Mouse (Mus musculus): ENCODE results near the gene Itgb4. TPM values are rescaled to one million over a fixed set of nuclear protein-coding genes. Genes with fewer than 3 reads are reported as not detected.

Gene Itgb4
- polyA plus RNA-seq, 1 experiment from 2014 or later = 10.7 TPM

DNA sequence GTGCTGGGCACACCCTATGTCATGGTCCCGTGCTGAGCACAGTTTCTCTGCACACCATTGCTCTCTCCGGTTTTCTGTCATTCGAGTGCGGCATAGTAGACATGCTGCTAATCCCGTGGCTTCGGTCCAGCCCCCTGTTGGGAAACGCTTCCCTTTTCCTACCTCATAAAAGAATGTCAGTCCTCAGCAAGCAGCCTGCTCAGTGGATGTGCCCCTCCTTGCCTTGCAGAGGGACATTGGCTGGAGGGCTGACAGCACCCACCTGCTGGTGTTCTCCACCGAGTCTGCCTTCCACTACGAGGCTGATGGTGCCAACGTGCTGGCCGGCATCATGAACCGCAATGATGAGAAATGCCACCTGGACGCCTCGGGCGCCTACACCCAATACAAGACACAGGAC, 8.0 kb downstream of the Itgb4 start:
- Histone ChIP-seq H3K4me3 (ENCODE audit: low read depth, low read length) (no peak overlapping the region), H3K9ac (ENCODE audit: low read depth, low read length) (no peak overlapping the region), H3K9me3 (ENCODE audit: control insufficient read depth, low read length) (no peaks in the 10 kb centered on the region), H3K36me3 (ENCODE audit: control insufficient read depth, insufficient read depth, low read length) (no peaks in the 10 kb centered on the region), H3K4me1 (ENCODE audit: control insufficient read depth, insufficient read depth, low read length) (no peaks in the 10 kb centered on the region), H3K27ac (replicated peaks; ENCODE audit: low read depth, low read length) (no peak overlapping the region), H3K4me2 (ENCODE audit: low read depth, low read length) (no peak overlapping the region), H3K27me3 (replicated peaks; ENCODE audit: control insufficient read depth, insufficient read depth, low read length) (no peaks in the 10 kb centered on the region; the same call in 1 of the 2 replicates)
- WGBS = 90% methylated on average over 15 of the region's 15 CpGs
- ATAC-seq (ENCODE audit: low read depth) = no peak
- no peak for DNase-seq (ENCODE audit: low spot score)

DNA sequence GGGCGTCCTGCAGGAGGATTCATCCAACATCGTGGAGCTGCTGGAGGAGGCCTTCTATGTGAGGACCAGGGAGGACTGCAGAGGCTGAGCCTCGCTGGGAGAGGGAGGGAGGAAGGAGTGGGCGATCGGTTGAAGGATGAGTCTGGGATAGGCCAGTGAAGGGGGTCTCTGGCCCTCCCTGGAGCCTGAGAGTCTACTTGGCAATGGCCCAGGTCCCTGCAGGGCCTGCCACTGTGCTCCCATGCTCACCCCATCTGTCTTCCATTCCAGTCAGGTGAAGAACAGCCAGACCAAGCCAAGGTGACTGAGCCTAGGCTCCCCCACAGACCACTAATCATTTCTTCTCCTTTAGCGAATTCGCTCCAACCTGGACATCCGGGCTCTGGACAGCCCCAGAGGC, 8.8 kb downstream of the Itgb4 start:
- Histone ChIP-seq H3K9ac (ENCODE audit: low read depth, low read length) (no peak overlapping the region), H3K9me3 (ENCODE audit: control insufficient read depth, low read length) (no peaks in the 10 kb centered on the region), H3K36me3 (ENCODE audit: control insufficient read depth, insufficient read depth, low read length) (no peaks in the 10 kb centered on the region), H3K4me1 (ENCODE audit: control insufficient read depth, insufficient read depth, low read length) (no peaks in the 10 kb centered on the region), H3K27me3 (replicated peaks; ENCODE audit: control insufficient read depth, insufficient read depth, low read length) (no peaks in the 10 kb centered on the region), H3K4me3 (ENCODE audit: low read depth, low read length) (no peak overlapping the region), H3K27ac (replicated peaks; ENCODE audit: low read depth, low read length) (no peak overlapping the region), H3K4me2 (ENCODE audit: low read depth, low read length) (no peak overlapping the region)
- 73% methylated on average over 8 of the region's 8 CpGs for WGBS
- ATAC-seq (ENCODE audit: low read depth) = no peak
- no peak for DNase-seq (ENCODE audit: low spot score)

DNA sequence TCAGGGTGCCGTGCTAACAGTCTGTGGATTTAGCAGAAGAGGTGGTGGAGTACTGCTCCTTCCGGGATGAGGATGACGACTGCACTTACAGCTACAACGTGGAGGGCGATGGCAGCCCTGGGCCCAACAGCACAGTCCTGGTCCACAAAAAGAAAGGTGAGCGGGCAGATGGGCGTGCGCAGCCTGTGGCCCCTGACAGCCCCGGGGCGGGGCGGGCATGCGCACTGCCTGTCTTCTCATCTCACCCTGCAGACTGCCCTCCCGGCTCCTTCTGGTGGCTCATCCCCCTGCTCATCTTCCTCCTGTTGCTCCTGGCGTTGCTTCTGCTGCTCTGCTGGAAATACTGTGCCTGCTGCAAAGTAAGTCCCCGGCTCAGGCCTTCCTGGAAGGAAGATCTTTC, 15.2 kb downstream of the Itgb4 start:
- Histone ChIP-seq H3K4me3 (ENCODE audit: low read depth, low read length) (peak overlapping the region; percentile 8; the same call in 1 of the 2 replicates), H3K27ac (replicated peaks; ENCODE audit: low read depth, low read length) (no peak overlapping the region), H3K4me1 (ENCODE audit: control insufficient read depth, insufficient read depth, low read length) (no peaks in the 10 kb centered on the region), H3K27me3 (replicated peaks; ENCODE audit: control insufficient read depth, insufficient read depth, low read length) (no peaks in the 10 kb centered on the region), H3K36me3 (ENCODE audit: control insufficient read depth, insufficient read depth, low read length) (no peaks in the 10 kb centered on the region), H3K9ac (ENCODE audit: low read depth, low read length) (0 out of 2 replicates have a peak overlapping the region, but pooled peaks have one; percentile 25), H3K4me2 (ENCODE audit: low read depth, low read length) (no peak overlapping the region), H3K9me3 (ENCODE audit: control insufficient read depth, low read length) (no peaks in the 10 kb centered on the region)
- ATAC-seq (ENCODE audit: low read depth) (no peak), DNase-seq (ENCODE audit: low spot score) (no peak)
- WGBS = 32% methylated on average over 10 of the region's 15 CpGs

DNA sequence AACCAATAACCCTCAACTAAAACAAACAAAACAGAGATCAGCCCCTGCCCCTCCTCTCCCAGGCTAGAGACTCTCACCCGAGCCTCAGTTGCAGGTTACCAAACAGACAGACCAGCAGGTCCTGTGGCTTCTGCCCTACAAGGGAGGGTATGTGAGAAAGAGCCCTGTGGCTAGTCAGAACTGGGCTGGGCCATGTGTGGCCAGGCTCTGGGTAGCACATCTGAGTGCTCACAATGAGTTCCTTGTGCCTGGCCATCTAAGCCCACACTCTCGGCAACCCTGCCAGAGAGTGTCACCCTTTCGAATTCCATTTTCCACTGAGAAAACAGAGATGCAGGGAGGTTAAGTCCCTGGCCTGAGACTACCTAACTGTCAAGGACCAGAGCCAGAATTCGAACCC, 17.6 kb downstream of the Itgb4 start:
- Histone ChIP-seq H3K9me3 (ENCODE audit: control insufficient read depth, low read length) (no peaks in the 10 kb centered on the region), H3K4me3 (ENCODE audit: low read depth, low read length) (no peak overlapping the region), H3K27ac (replicated peaks; ENCODE audit: low read depth, low read length) (no peak overlapping the region), H3K4me1 (ENCODE audit: control insufficient read depth, insufficient read depth, low read length) (no peaks in the 10 kb centered on the region), H3K27me3 (replicated peaks; ENCODE audit: control insufficient read depth, insufficient read depth, low read length) (no peaks in the 10 kb centered on the region), H3K4me2 (ENCODE audit: low read depth, low read length) (no peak overlapping the region), H3K36me3 (ENCODE audit: control insufficient read depth, insufficient read depth, low read length) (no peaks in the 10 kb centered on the region), H3K9ac (ENCODE audit: low read depth, low read length) (no peak overlapping the region)
- 41% methylated on average over 4 of the region's 4 CpGs for WGBS
- ATAC-seq (ENCODE audit: low read depth) = no peak
- no peak for DNase-seq (ENCODE audit: low spot score)

- H3K9ac ChIP-seq (ENCODE audit: low read depth, low read length) = no peak overlapping the region
- H3K36me3 ChIP-seq (ENCODE audit: control insufficient read depth, insufficient read depth, low read length) = no peaks in the 10 kb centered on the region
- DNase-seq (ENCODE audit: low spot score) (no peak), ATAC-seq (ENCODE audit: low read depth) (no peak)
- H3K4me3 ChIP-seq (ENCODE audit: low read depth, low read length) = no peak overlapping the region
- H3K9me3 ChIP-seq (ENCODE audit: control insufficient read depth, low read length) = no peaks in the 10 kb centered on the region
- no peaks in the 10 kb centered on the region for H3K4me1 ChIP-seq (ENCODE audit: control insufficient read depth, insufficient read depth, low read length)
- H3K27me3 ChIP-seq (replicated peaks; ENCODE audit: control insufficient read depth, insufficient read depth, low read length) = no peaks in the 10 kb centered on the region
- H3K27ac ChIP-seq (replicated peaks; ENCODE audit: low read depth, low read length) = no peak overlapping the region
- H3K4me2 ChIP-seq (ENCODE audit: low read depth, low read length) = no peak overlapping the region
- 85% methylated on average over 3 of the region's 3 CpGs for WGBS
These were observed 20.7 kb downstream of the Itgb4 start for GRCm38 (mm10) chr11:115995256-115995655.

DNA sequence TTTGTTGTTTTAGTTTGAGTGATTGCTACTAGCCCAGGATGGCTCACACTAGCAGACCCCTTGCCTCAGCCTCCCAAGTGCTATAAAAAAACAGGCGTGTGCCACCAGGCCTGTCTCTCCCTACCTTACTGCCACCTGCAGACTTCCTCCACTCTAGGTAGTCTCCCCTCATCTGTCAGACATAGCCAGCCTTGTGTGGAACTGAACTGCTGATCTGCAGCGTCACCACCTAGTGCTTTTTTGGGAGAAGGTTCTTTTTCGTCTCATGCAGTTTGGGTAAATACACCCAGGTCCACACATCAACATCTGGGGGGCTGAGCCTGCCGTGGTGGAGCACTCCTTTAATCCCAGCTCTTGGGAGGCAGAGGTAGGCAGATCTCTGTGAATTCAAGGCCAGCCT, 22.5 kb downstream of the Itgb4 start:
- Histone ChIP-seq H3K27ac (replicated peaks; ENCODE audit: low read depth, low read length) (no peak overlapping the region), H3K9me3 (ENCODE audit: control insufficient read depth, low read length) (no peaks in the 10 kb centered on the region), H3K4me2 (ENCODE audit: low read depth, low read length) (no peak overlapping the region), H3K4me3 (ENCODE audit: low read depth, low read length) (no peak overlapping the region), H3K27me3 (replicated peaks; ENCODE audit: control insufficient read depth, insufficient read depth, low read length) (no peaks in the 10 kb centered on the region), H3K36me3 (ENCODE audit: control insufficient read depth, insufficient read depth, low read length) (no peaks in the 10 kb centered on the region), H3K9ac (ENCODE audit: low read depth, low read length) (no peak overlapping the region), H3K4me1 (ENCODE audit: control insufficient read depth, insufficient read depth, low read length) (no peaks in the 10 kb centered on the region)
- ATAC-seq (ENCODE audit: low read depth) (no peak), DNase-seq (ENCODE audit: low spot score) (no peak)
- WGBS = 76% methylated on average over 4 of the region's 4 CpGs

- no peaks in the 10 kb centered on the region for H3K9me3 ChIP-seq (ENCODE audit: control insufficient read depth, low read length)
- H3K27me3 ChIP-seq (replicated peaks; ENCODE audit: control insufficient read depth, insufficient read depth, low read length) = no peaks in the 10 kb centered on the region
- H3K4me3 ChIP-seq (ENCODE audit: low read depth, low read length) = no peak overlapping the region
- H3K27ac ChIP-seq (replicated peaks; ENCODE audit: low read depth, low read length) = no peak overlapping the region
- DNase-seq (ENCODE audit: low spot score) = no peak
- H3K4me1 ChIP-seq (ENCODE audit: control insufficient read depth, insufficient read depth, low read length) = no peaks in the 10 kb centered on the region
- H3K9ac ChIP-seq (ENCODE audit: low read depth, low read length) = no peak overlapping the region
- H3K36me3 ChIP-seq (ENCODE audit: control insufficient read depth, insufficient read depth, low read length) = no peaks in the 10 kb centered on the region
- no peak for ATAC-seq (ENCODE audit: low read depth)
- 73% methylated on average over 5 of the region's 5 CpGs for WGBS
- H3K4me2 ChIP-seq (ENCODE audit: low read depth, low read length) = no peak overlapping the region
These were observed 23.2 kb downstream of the Itgb4 start for GRCm38 (mm10) chr11:115997662-115998061.

GRCm38 (mm10) chr11:115999027-115999426, 24.5 kb downstream of the Itgb4 start:
- DNase-seq (ENCODE audit: low spot score) (no peak), ATAC-seq (ENCODE audit: low read depth) (no peak)
- Histone ChIP-seq H3K27me3 (replicated peaks; ENCODE audit: control insufficient read depth, insufficient read depth, low read length) (no peaks in the 10 kb centered on the region), H3K9ac (ENCODE audit: low read depth, low read length) (no peak overlapping the region), H3K9me3 (ENCODE audit: control insufficient read depth, low read length) (no peaks in the 10 kb centered on the region), H3K4me1 (ENCODE audit: control insufficient read depth, insufficient read depth, low read length) (no peaks in the 10 kb centered on the region), H3K36me3 (ENCODE audit: control insufficient read depth, insufficient read depth, low read length) (no peaks in the 10 kb centered on the region), H3K27ac (replicated peaks; ENCODE audit: low read depth, low read length) (no peak overlapping the region), H3K4me2 (ENCODE audit: low read depth, low read length) (no peak overlapping the region), H3K4me3 (ENCODE audit: low read depth, low read length) (no peak overlapping the region)
- 69% methylated on average over 7 of the region's 7 CpGs for WGBS

DNA sequence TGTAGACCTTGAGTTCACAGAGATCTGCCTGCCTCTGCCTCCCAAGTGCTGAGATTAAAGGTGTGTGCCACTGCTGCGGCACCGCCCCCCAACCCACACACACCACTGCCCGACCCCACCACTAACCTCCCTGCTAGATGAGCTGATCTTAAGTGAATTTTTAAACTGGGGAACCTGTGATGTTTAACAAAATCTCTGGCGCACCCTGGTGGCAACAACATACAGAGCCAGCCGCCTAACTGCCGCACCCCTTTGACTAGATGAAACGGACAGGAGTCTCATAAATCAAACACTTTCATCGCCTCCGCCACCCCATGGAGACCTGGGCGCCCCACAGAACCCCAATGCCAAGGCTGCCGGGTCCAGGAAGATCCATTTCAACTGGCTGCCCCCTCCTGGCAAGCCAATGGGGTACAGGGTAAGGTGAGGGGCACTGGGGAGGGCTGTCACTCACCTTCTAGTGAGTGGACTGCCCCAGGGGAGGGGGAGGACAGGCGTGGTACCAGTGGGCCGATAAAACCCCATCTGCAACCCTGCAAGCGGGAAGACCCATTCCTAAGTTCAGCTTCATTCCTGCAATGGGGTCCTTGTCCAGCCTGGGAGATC, 25.1 kb downstream of the Itgb4 start:
- no peak overlapping the region for H3K27ac ChIP-seq (replicated peaks; ENCODE audit: low read depth, low read length)
- H3K36me3 ChIP-seq (ENCODE audit: control insufficient read depth, insufficient read depth, low read length) = no peaks in the 10 kb centered on the region
- no peak overlapping the region for H3K9ac ChIP-seq (ENCODE audit: low read depth, low read length)
- 0 out of 2 replicates have a peak overlapping the region, but pooled peaks have one; percentile 18 for H3K4me2 ChIP-seq (ENCODE audit: low read depth, low read length)
- no peak overlapping the region for H3K4me3 ChIP-seq (ENCODE audit: low read depth, low read length)
- H3K27me3 ChIP-seq (replicated peaks; ENCODE audit: control insufficient read depth, insufficient read depth, low read length) = no peaks in the 10 kb centered on the region
- WGBS = 17% methylated on average over 13 of the region's 14 CpGs
- no peak for ATAC-seq (ENCODE audit: low read depth)
- peak; percentile 82 for DNase-seq (ENCODE audit: low spot score)
- H3K4me1 ChIP-seq (ENCODE audit: control insufficient read depth, insufficient read depth, low read length) = no peaks in the 10 kb centered on the region
- no peaks in the 10 kb centered on the region for H3K9me3 ChIP-seq (ENCODE audit: control insufficient read depth, low read length)

Data from embryonic facial prominence, embryonic 14.5 days (tissue).